Mouse (Mus musculus) frontal cortex, adult 2 months (tissue): Measurements from ENCODE around the gene Prpf19. TPM values are rescaled to one million over a fixed set of nuclear protein-coding genes. Genes with fewer than 3 reads are reported as not detected.

Experiments
- DNase-seq, 2 experiments: peaks; one replicate each; pipeline ENCODE4 v3.0.0; 2022; ENCODE audit warnings: low spot score in 1 of 2; ENCODE audit errors: extremely low spot score in 1 of 2
- polyA plus RNA-seq: library from polyadenylated mRNA; depleted of rRNA; stranded (reverse); fragments of >200 nt; gene quantifications from 2 replicates; pipeline ENCODE4 v1.2.3, GENCODE M21; 2012; rRNA removed

Prpf19 gene
- 187 and 207 TPM in 2 replicates for polyA plus RNA-seq

- peak; percentile 96 to 99 for DNase-seq
These were observed at the start of gene Prpf19 for GRCm38 (mm10) chr19:10895016-10895528. Gene Prpf19, plus strand, starts transcription at chr19:10895231.

- no peak for DNase-seq
These were observed 49.6 kb upstream of the Prpf19 start for GRCm38 (mm10) chr19:10845454-10845853.

GRCm38 (mm10) chr19:10846150-10846549 lies 48.9 kb upstream of the Prpf19 start:
- DNase-seq: no peak

- peak in 1 of 2 experiments; percentile 29 for DNase-seq
These were observed 47.5 kb upstream of the Prpf19 start for GRCm38 (mm10) chr19:10847311-10848087.

- DNase-seq: no peak
These were observed 39.6 kb upstream of the Prpf19 start for GRCm38 (mm10) chr19:10855422-10855821.

- DNase-seq: peak in 1 of 2 experiments; percentile 28
These were observed 38.5 kb upstream of the Prpf19 start for GRCm38 (mm10) chr19:10856520-10856919.

GRCm38 (mm10) chr19:10860072-10860497 lies 34.9 kb upstream of the Prpf19 start:
- no peak for DNase-seq

GRCm38 (mm10) chr19:10866351-10866750 lies 28.7 kb upstream of the Prpf19 start:
- DNase-seq: no peak

- DNase-seq: peak in 1 of 2 experiments; percentile 45
These were observed 26.9 kb upstream of the Prpf19 start for GRCm38 (mm10) chr19:10867946-10868622.

- peak in 1 of 2 experiments; percentile 37 for DNase-seq
These were observed 26.3 kb upstream of the Prpf19 start for GRCm38 (mm10) chr19:10868623-10869141.

- DNase-seq: peak; percentile 77 to 90
These were observed 25.7 kb upstream of the Prpf19 start for GRCm38 (mm10) chr19:10869241-10869885.

- peak in 1 of 2 experiments; percentile 27 for DNase-seq
These were observed 25.0 kb upstream of the Prpf19 start, which contains the start of gene Tmem132a for GRCm38 (mm10) chr19:10869886-10870527. Gene Tmem132a, minus strand, starts transcription at chr19:10869940.

- no peak for DNase-seq
These were observed 24.4 kb upstream of the Prpf19 start for GRCm38 (mm10) chr19:10870676-10871075.

- no peak for DNase-seq
These were observed 23.6 kb upstream of the Prpf19 start for GRCm38 (mm10) chr19:10871328-10871961.

GRCm38 (mm10) chr19:10878201-10878837 lies 16.7 kb upstream of the Prpf19 start:
- peak in 1 of 2 experiments; percentile 41 for DNase-seq

- peak in 1 of 2 experiments; percentile 53 for DNase-seq
These were observed 14.7 kb upstream of the Prpf19 start for GRCm38 (mm10) chr19:10880085-10880974.

- DNase-seq: no peak
These were observed 14.0 kb upstream of the Prpf19 start for GRCm38 (mm10) chr19:10880975-10881425.
